Comparison of ENCODE assay signal across 8 mouse cellular contexts in genomic region chr2:93045129-93045817, GRCm38 (mm10). TPM values are rescaled to one million over a fixed set of nuclear protein-coding genes. Genes with fewer than 3 reads are reported as not detected.
A peak's percentile ranks its signal among the peaks of the same experiment; 100 is the strongest.
DNase-seq lines count a peak whose midpoint lies in the region; ATAC-seq lines count a peak whose summit lies in the region.

No protein-coding gene starts in this region.

- DNase-seq in 3T3-L1 (ENCODE audit: low read depth, low spot score), result peak; percentile 91
- DNase-seq in adrenal gland, postnatal 4 days (ENCODE audit: low spot score in 2 of 2), result peak; percentile 85 to 86
- peak; percentile 95 for DNase-seq in embryonic facial prominence, embryonic 14.5 days (ENCODE audit: low spot score)
- peak; percentile 95 to 96 for DNase-seq in heart, adult 9 months (ENCODE audit: low spot score in 2 of 2)
- DNase-seq in monocyte, adult 2 months (ENCODE audit: low read depth in 1 of 2, low spot score in 2 of 2), result peak; percentile 66 to 87
- DNase-seq in spleen, postnatal 36 days (ENCODE audit: low spot score in 2 of 2), result peak; percentile 94 to 96

- 0% methylated on average over 23 of the region's 55 CpGs for WGBS in embryonic facial prominence, embryonic 14.5 days
- under 1% methylated on average over 35 of the region's 55 CpGs for WGBS in kidney, embryonic 14.5 days
- WGBS in limb, embryonic 15.5 days, result under 1% methylated on average over 48 of the region's 55 CpGs

- H3K27me3 ChIP-seq in embryonic facial prominence, embryonic 14.5 days (replicated peaks; ENCODE audit: control insufficient read depth, insufficient read depth, low read length), result no peaks in the 10 kb centered on the region
- no peaks in the 10 kb centered on the region for H3K27me3 ChIP-seq in kidney, embryonic 14.5 days (ENCODE audit: control insufficient read depth, insufficient read depth, low read length)
- H3K27me3 ChIP-seq in limb, embryonic 15.5 days, result no peaks in the 10 kb centered on the region

- peak overlapping the region; percentile 96 for H3K9ac ChIP-seq in embryonic facial prominence, embryonic 14.5 days (ENCODE audit: low read depth, low read length)
- peak overlapping the region; percentile 98 for H3K9ac ChIP-seq in kidney, embryonic 14.5 days (ENCODE audit: low read depth, low read length)
- peak overlapping the region; percentile 99 for H3K9ac ChIP-seq in limb, embryonic 15.5 days

- H3K36me3 ChIP-seq in embryonic facial prominence, embryonic 14.5 days (ENCODE audit: control insufficient read depth, insufficient read depth, low read length), result no peaks in the 10 kb centered on the region
- H3K36me3 ChIP-seq in kidney, embryonic 14.5 days (ENCODE audit: control insufficient read depth, insufficient read depth, low read length), result peaks cover 5% of the 10 kb centered on the region; the same call in 1 of the 2 replicates
- H3K36me3 ChIP-seq in limb, embryonic 15.5 days, result peaks cover 3% of the 10 kb centered on the region; the same call in 1 of the 2 replicates

- H3K27ac ChIP-seq in embryonic facial prominence, embryonic 14.5 days (replicated peaks; ENCODE audit: low read depth, low read length), result peak overlapping the region; percentile 98
- H3K27ac ChIP-seq in kidney, embryonic 14.5 days (ENCODE audit: low read depth, low read length), result peak overlapping the region; percentile 93
- H3K27ac ChIP-seq in limb, embryonic 15.5 days, result peak overlapping the region; percentile 98

- ATAC-seq in embryonic facial prominence, embryonic 14.5 days (ENCODE audit: low read depth), result peak; percentile 97
- ATAC-seq in kidney, embryonic 14.5 days (ENCODE audit: low FRiP score, low TSS enrichment), result peak; percentile 96
- ATAC-seq in limb, embryonic 15.5 days (ENCODE audit: insufficient number of reproducible peaks, low FRiP score, low TSS enrichment, low read depth), result peak; percentile 94

- H3K4me1 ChIP-seq in embryonic facial prominence, embryonic 14.5 days (ENCODE audit: control insufficient read depth, insufficient read depth, low read length), result peaks cover 30% of the 10 kb centered on the region
- peaks cover 39% of the 10 kb centered on the region for H3K4me1 ChIP-seq in kidney, embryonic 14.5 days (ENCODE audit: control insufficient read depth, insufficient read depth, low read length)
- H3K4me1 ChIP-seq in limb, embryonic 15.5 days, result peaks cover 61% of the 10 kb centered on the region

- peak overlapping the region; percentile 72 for H3K4me3 ChIP-seq in embryonic facial prominence, embryonic 14.5 days (ENCODE audit: low read depth, low read length)
- H3K4me3 ChIP-seq in kidney, embryonic 14.5 days (ENCODE audit: low read length), result peak overlapping the region; percentile 80
- peak overlapping the region; percentile 89 for H3K4me3 ChIP-seq in limb, embryonic 15.5 days

- peak overlapping the region; percentile 57 for H3K4me2 ChIP-seq in embryonic facial prominence, embryonic 14.5 days (ENCODE audit: low read depth, low read length)
- H3K4me2 ChIP-seq in kidney, embryonic 14.5 days (replicated peaks; ENCODE audit: low read depth, low read length), result peak overlapping the region; percentile 83
- peak overlapping the region; percentile 70 for H3K4me2 ChIP-seq in limb, embryonic 15.5 days

- H3K9me3 ChIP-seq in embryonic facial prominence, embryonic 14.5 days (ENCODE audit: control insufficient read depth, low read length), result no peaks in the 10 kb centered on the region
- no peaks in the 10 kb centered on the region for H3K9me3 ChIP-seq in kidney, embryonic 14.5 days (ENCODE audit: control insufficient read depth, low read length)
- H3K9me3 ChIP-seq in limb, embryonic 15.5 days, result no peaks in the 10 kb centered on the region

RNA-seq across cellular contexts. Expression of gene Prdm11, which starts 0.7 kb away (rescaled TPM):
- total RNA-seq in adrenal gland, postnatal 4 days (2021), result 10 to 100 TPM; 59.3 to 65.4 TPM
- polyA plus RNA-seq in embryonic facial prominence, embryonic 14.5 days (2014; fragmentation: Nextera tagmentation; extraction: Ambion mirVana), result 4.6 and 4.8 TPM in 2 replicates
- polyA plus RNA-seq in kidney, embryonic 14.5 days (2014; fragmentation: Nextera tagmentation; extraction: Ambion mirVana), result 4.3 and 5.1 TPM in 2 replicates
- polyA plus RNA-seq in limb, embryonic 15.5 days (2015; fragmentation: Nextera tagmentation; extraction: Ambion mirVana), result 10.0 and 10.2 TPM in 2 replicates

Comparison
In these comparisons a context has a peak if more than half of its experiments do, and no peak if none do; other contexts are left out.
1. Peak in every context shown above with its lines: DNase-seq, ATAC-seq, H3K4me3 ChIP-seq and H3K27ac ChIP-seq.